Mouse (Mus musculus): ENCODE data around the gene Slc10a1.
"Not testable (repeated sequence)": the region's sequence is repeated elsewhere in the genome, so short reads cannot be mapped to it uniquely, and the experiment has no call there.

Slc10a1 gene

GRCm38 (mm10) chr12:80966059-80966838 is 2.3 kb downstream of the Slc10a1 start:
- DNase-seq: peak; percentile 47 to 49

DNA sequence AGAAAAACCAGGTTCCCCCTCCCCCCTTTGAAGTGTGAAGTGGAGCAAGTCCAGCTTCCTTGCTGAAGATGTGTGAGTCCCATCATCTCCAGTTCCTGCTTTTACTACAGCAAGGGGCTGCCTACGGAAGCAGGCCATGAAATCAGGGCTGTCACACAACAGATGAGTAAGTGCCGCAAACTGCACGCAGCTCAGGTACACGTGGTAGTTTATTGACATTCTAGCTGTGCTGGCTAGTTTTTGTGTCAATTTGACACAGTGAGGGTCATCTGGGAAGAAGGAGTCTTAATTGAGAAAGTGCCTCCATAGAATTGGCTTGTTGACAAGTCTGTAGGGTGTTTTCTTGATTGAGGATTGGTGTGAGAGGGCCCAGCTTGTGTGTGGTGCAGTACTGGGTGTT is 5.9 kb downstream of the Slc10a1 start:
- DNase-seq: no peak

DNA sequence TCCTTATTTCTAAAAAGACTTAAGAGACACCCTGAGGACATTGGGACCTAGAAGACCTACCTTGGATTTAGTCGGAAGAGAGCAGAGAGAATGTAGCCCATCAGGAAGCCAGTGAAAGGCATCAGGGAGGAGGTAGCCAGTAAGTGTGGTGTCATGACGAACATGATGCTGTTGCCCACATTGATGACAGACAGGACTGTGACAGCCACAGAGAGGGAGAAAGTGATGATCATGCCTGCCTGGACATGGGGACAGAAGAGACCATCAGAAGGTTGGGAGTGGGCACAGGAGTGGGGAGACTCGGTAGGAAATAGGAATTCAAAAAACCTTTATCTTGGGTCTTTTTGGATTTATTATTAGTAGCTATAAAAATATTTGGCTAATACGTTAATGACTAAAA is 10.5 kb downstream of the Slc10a1 start:
- no peak for DNase-seq

DNA sequence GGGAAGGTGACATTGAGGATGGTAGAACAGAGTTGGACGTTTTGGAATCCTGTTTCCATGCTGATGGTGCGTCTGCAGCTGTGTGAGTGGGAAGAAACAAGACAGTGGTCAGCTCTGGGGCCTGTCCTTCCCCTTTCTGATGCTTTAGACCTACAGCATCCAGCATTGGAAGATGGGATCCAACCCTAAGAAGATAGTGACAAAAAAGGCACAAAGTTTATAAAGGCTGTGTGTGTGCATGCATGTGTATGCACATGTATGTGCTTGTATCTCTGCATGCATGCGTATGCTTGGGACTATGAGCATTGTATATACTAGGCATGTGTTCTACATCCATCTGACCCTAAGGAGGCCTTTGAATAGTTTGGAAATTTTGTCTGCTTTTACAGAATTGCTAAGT is 12.5 kb downstream of the Slc10a1 start:
- DNase-seq: peak in 1 of 2 experiments; percentile 1

DNA sequence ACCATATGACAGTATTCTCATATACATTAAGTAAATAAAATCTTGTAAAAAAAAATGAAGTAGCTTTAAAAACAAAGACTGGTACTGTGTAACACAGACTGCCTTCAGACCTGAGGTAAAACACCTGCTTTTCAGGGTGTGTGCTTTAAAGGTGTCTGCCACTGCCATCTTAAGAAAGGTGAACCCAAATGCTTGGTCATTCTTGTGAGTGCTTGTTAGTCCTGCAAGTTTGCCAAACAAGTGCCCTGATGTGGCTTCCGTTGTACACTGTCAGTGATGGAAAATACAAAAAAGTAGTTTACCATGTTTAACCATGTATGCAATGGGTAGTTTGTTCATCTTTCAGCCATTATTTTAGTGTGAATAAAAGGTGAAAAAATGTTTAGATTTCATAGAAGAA is 16.0 kb downstream of the Slc10a1 start:
- DNase-seq: no peak

- no peak for DNase-seq
Observed at GRCm38 (mm10) chr12:80951640-80952219, 16.8 kb downstream of the Slc10a1 start.

GRCm38 (mm10) chr12:80949603-80950002 is 18.9 kb downstream of the Slc10a1 start:
- not testable (repeated sequence) for DNase-seq

GRCm38 (mm10) chr12:80948202-80948601 is 20.3 kb downstream of the Slc10a1 start:
- DNase-seq: no peak

DNA sequence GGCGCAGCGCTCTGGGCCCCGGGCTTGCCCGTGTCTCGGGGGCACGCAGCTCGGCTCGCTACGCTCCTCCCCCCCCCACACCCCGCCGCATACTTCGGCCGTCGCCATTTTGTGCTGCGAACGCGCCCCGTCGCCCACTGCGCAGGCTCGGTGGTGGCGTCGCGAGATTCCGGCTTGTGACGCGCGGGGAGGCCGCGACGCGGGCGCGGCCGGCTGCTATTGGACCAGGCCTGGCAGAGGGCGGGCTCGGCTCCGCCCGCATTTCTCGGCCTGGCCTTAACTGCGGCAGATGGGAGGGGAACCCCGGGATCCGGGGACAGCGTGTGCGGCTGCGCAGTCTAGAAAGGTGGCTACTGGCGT is 22.5 kb downstream of the Slc10a1 start:
- DNase-seq: peak; percentile 94

DNA sequence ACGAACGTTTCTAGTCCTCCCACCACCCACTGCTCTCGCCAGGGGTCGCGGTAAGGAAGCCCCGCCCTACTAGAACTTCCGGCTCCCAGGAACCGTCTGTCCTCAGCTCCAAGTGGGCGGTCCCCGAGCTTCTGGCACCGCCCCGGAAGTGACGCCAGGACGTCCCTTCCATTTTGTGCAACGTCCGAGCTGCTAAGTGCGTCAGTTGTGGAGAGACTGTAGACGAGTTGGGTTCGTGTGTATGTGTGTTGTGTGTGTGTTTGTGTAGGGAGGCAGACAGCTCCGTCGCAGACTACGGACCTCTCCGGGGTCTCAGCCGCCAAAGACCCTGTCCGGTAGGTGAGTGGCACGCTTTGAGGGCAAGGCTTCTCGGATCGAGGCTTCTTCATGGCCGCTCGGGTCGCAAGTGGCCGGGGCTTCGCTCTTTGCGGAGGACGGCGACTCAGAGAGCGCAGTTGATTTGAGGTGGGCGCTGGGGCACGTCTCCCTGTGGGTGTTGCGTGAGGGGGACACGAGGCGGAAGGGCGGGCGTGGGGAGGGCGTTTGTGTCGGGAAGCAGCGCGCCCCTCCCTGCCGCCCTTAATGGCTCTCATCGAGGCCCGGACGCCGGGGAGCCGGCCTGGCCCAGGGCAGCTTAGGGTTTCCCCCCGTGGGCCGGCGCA is 23.0 kb downstream of the Slc10a1 start, which contains the start of gene Srsf5:
Gene Srsf5 (plus strand): TSS at position 171 of the 662 bp plus-strand sequence.
- peak; percentile 97 to 98 for DNase-seq

DNA sequence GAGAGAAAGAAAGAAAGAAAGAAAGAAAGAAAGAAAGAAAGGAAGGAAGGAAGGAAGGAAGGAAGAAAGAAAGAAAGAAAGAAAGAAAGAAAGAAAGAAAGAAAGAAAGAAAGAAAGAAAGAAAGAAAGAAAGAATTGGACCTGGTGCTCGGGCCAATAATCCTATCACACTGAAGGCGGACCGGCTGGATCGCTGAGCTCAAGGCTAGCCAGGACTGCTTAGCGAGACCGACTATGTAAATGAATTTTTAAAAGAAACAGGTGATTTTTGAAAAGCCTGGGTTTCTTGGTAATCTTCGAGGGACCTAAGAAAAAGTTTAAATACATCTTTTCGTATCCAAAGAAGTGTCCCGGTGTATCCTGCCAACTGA is 23.6 kb downstream of the Slc10a1 start:
- not testable (repeated sequence) for DNase-seq

GRCm38 (mm10) chr12:80944204-80944603 is 24.3 kb downstream of the Slc10a1 start:
- no peak for DNase-seq

- DNase-seq: no peak
Observed at GRCm38 (mm10) chr12:80943395-80943794, 25.1 kb downstream of the Slc10a1 start.

GRCm38 (mm10) chr12:80941886-80942285 is 26.6 kb downstream of the Slc10a1 start:
- no peak for DNase-seq

DNA sequence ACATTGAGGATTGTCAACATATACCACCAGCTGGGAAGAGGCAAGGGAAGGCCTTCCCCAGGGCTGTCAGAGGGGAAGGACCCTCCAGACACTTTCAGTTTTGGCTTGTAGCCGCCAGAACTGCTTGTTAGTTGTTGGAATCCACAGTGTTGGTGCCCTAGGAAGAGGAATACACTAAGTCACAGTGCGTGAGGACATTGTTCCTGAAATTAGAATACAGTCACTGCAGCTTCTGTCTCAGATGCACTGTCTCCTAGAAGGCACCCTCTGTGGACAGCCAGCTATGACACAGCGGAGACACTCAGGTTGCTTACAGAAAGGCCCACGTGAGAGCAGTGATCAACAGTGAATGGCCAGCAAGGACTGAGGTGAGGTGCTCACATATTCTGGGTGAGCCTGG is 29.3 kb downstream of the Slc10a1 start:
- DNase-seq: no peak

GRCm38 (mm10) chr12:80938642-80939041 is 29.9 kb downstream of the Slc10a1 start:
- peak; percentile 54 to 69 for DNase-seq

DNA sequence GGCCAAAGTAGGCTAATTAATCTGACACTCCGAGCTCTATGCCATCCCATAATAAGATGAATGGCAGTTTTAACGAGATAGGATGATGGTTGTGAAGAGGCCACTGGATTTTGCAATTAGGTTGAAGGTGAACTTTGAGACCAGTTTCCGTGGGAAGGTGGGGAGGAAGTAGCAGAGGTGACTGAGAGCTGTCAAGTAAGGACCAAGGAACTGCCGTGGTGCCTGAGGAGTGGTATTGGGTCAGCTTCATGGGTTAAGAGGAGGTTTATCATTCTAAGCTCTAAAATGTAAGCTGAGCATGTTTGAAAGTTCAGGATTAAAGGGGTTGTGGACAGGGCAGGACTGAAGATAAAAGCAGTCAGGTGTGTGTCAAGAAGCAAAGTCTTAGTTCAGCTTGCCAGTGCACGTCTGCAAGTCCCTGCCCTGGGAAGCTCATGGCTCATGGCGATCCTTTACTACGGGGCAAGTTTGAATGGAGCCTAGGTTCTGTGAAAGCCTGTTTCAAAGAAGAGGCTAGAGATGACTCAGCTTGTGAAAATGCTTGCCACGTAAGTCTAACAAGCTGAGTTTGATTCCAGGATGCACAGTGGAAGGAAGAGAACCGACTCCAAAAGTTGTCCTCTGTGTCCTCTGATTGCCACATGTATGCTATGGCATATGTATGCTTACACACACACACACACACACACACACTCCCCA is 31.0 kb downstream of the Slc10a1 start:
- no peak for DNase-seq

- no peak for DNase-seq
Observed at GRCm38 (mm10) chr12:80936751-80937150, 31.8 kb downstream of the Slc10a1 start.

- DNase-seq: no peak
Observed at GRCm38 (mm10) chr12:80932865-80933264, 35.6 kb downstream of the Slc10a1 start.

DNA sequence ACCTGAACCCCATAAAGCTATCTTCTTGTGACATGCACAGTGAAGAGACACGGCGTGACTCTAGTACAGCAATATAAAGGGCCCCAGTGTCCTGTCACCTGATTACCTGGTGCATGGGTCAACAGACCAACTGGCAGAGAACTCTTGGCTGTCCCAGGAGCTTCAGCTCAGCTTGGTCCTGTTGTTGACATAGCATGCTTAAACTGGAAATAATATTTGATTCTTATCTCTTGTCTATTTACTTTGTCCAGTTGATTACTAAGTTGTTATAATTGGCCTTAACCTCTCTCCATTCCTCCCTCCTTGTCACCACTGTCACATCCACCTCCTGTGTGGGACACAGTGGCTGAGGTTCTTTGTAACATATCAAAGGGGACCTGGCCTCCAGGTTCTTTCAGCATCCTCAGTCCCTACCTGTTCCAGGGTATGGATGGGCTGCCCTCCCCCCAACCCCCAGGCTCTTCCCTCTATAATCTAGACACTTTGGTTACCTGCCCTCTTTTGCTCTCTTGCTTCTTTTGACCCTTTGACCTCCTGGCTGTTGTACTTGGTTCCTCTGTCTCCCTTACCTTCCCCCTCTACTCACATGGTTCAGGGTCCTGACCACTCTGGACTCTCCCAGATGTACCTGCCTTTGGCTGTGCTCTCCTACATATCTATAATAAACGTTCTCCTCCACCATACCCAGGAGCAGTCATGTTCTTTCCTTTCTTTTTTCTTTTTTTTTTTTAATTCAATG is 36.9 kb downstream of the Slc10a1 start:
- no peak for DNase-seq

DNA sequence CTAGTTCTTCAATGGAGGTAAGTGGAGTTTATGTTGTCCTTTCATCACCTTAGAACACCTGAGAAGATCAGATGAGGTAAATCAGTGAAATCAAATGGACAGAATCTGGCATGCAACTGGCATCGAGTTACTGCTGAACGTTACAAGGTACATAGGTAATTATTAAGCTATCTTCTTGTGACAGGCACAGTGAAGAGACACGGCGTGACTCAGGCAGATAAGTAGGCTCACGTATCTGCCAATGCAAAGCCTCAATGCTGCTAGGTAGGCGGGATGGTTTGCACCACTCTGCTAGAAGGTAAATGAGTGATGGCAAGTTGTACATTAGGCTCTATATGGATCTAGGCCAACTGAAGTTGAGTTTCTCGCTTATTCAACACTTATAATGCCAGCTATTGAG is 38.4 kb downstream of the Slc10a1 start:
- peak; percentile 65 to 85 for DNase-seq

DNA sequence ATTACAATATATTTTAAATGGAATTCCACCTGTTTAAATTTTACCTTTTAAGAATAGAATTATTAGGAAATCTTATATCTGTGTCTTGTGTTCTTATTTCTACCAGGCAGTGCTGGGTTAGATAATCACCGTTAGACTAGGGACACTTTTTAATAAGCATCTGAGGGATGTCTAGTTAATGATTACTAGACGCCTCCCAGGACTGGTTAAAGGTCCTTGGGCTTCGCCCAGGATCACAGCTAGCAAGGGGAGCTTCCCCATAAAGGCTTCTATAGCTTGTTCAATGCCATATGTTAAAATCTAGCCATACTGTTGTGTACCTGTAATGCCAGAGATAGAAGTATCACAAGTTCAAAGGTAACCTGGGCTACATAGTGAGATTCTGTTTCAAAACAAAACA is 39.6 kb downstream of the Slc10a1 start:
- DNase-seq: peak; percentile 56 to 84

GRCm38 (mm10) chr12:80927518-80927917 is 41.0 kb downstream of the Slc10a1 start:
- DNase-seq: no peak

Data from kidney, adult 8-10 months (tissue).